Mouse (Mus musculus) spleen, adult 2 months (tissue): ENCODE results near the gene Pla2g4e.

Experiments used
- CTCF ChIP-seq: fragments of 200-500 bp; IDR thresholded peaks from 2 replicates; pipeline ENCODE4 v1.5.1; 2011; ENCODE audit warnings: mild to moderate bottlenecking, inconsistent platforms; ENCODE audit not compliant: insufficient read depth, insufficient read length, insufficient replicate concordance; ENCODE audit errors: extremely low read depth
- POLR2A ChIP-seq: fragments of 200-500 bp; IDR thresholded peaks from 2 replicates; pipeline ENCODE4 v1.6.1; 2011; ENCODE audit warnings: low read depth, low read length, inconsistent platforms

DNA sequence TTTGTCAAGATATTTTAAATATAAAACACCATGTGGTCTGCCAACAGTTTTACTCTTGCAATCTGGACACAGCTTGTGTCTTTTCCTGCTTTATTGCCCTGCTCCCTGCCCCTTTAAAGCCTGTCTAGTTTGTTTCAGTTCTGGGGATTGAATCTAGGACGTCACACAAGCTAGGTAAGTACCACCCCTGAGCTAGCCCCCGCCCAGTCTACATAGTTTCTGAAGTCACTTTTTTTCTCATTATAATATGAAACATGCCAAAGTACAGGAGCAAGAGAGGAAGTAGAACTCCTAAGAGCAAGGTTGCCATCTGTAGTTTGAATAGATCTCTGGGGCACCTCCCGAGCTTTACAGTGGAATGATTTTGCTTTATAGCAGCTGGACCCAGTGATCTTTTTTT lies 94.6 kb downstream of the Pla2g4e start:
- TF ChIP-seq CTCF (no peak), POLR2A (no peak)
